Mouse (Mus musculus) embryonic stem cell, embryonic (primary cell): ENCODE measurements around the gene Agpat1.

Experiments used
- CTCF ChIA-PET, 4 experiments: fragments of 300-600 bp in 2 of 4; fragments of 350-600 bp in 2 of 4; sonication (Branson Sonifier 250); formaldehyde crosslinking; loops; one replicate each; lab custom pipeline; 2022; ENCODE audit warnings: inconsistent platforms in 2 of 4; lab: Charles Lee
- POLR2A ChIA-PET, 4 experiments: fragments of 300-600 bp in 2 of 4; fragments of 350-600 bp in 2 of 4; sonication (Branson Sonifier 250); formaldehyde crosslinking; loops; one replicate each; lab custom pipeline; 2022; ENCODE audit warnings: antibody characterized with exemption in 4 of 4, inconsistent platforms in 1 of 4; lab: Charles Lee

The Agpat1 gene

DNA sequence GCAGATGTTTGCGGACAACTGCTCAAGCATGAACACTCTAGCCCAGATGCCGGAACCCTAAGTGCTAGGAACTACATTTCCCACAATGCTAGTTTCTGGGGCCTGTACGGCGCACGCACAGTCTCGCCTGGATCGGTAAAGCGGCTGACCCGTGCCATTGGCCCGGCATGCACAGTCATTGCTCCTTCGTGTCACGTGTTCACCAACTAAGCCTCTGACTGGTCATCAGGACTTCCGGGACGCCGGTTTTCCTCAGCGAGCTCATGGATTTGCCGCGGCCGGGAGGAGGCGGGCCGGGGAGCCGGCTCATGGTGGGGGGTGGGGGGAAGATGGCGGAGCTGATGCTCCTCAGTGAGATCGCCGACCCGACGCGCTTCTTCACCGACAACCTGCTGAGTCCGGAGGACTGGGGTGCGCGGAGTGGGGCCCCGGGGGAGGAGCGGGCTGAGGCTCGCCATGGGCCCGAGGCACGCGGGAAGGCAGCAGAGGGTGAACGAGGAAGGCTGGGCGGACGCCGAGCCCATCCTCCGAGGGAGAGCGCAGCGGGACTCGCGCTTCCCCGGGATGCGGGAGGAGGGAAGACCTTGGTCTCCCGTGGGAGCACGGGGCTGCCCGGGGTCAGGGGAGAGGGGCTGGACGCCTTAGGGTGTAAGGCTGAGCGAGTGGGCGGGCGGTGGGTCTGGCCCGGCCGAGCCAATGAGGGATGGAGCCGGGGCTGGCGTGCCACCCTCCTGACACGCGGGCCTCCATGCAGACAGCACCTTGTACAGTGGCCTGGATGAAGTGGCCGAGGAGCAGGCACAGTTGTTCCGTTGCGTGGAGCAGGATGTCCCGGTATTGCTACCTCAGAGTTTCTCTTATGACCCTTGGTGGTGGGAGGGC is 43.1 kb downstream of the Agpat1 start, which contains the start of gene Atf6b:
TSS of gene Atf6b (plus strand) at position 241 of the 882 bp plus-strand sequence.
- POLR2A ChIA-PET = interaction anchor here (0.5 to 4.0 kb wide), 62 partner anchors 8 to 1175 kb away, joined by 3 to 24 read pairs (median 4); partner anchors contain the start of genes H2-DMa (in 2 of the 4), Pbx2 (in 2 of the 4), Prrt1 (in 2 of the 4) and Agpat1 (in 1 of the 4)
- CTCF ChIA-PET = interaction anchor here (0.6 to 1.4 kb wide), 24 partner anchors 13 to 522 kb away, joined by 3 to 12 read pairs (median 4); partner anchors contain the start of gene Gpsm3 (in 1 of the 4)

DNA sequence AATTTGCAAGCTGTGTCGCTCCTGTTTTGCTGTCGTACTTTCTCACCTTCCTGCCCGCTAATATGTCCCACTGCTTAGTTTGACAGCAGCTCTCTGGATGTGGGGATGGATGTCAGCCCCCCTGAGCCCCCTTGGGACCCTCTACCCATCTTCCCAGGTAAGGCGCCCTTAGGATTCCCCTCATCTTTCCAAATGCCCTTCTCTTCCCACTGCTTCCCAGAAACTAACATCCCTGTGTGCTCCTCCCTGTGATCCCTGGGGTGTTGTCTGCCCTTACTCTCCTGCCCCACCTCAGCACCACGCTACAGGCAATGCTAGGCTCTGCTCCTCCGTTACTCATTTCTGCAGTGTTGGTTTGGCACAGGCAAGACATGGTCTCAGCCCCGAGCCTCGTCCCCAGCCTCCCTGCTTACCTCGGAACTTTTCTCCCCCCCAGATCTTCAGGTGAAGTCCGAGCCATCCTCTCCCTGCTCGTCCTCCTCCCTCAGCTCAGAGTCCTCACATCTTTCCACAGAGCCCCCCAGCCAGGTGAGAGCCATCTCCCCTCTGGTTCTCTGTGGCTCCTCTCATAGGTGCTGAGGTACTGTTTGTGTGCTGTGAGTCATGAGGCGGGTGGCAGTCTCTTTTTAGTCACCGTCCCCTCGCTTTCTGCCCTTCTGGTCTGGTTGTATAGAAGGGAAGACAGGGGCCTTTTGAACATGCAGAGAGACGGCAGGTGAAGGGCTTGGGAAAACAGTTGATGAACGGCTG is 44.3 kb downstream of the Agpat1 start:
- POLR2A ChIA-PET = interaction anchor here in 3 of 4 experiments (1.3 to 4.0 kb wide), 14 partner anchors 10 to 529 kb away, joined by 3 to 24 read pairs (median 6); partner anchors contain the start of genes H2-DMa (in 2 of the 3), Agpat1 (in 1 of the 3), Gpsm3 (in 1 of the 3) and Pbx2 (in 1 of the 3)
- CTCF ChIA-PET = interaction anchor here in 1 of 4 experiments (0.6 kb wide), 1 partner anchor 546 kb away, joined by 3 read pairs; the partner anchor contains the start of gene Ltb

DNA sequence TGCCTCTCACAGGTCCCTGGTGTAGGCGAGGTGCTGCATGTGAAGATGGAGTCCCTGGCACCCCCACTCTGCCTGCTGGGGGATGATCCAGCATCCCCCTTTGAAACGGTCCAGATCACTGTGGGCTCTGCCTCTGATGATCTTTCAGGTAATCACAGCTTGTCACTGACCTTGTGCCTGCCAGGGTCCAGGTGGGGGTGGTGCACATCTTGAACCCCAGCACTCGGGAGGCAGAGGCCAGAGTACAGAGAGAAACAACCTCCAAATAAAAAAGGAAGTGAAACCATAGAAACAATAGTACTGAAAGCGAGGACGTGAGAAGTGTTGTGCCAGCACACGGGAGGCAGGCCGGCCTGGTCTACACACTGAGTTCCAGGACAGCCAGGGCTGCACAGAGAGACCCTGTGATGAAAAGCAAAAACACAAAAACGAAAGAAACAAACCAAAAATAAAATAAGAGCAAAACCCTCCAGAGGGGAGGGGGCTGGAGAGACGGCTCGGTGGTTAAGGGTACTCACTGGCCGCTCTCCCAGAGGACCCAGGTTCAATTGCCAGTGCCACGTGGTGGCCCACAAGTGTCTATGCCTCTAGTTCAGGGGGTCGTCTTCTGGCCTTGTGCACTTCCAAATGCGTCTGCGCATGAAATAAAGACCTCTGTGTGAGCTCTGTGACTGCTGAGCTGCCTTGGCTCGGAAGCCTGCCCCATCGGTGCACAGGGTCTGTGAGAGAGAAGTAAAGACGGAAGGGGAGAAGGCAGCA is 45.2 kb downstream of the Agpat1 start:
- POLR2A ChIA-PET = interaction anchor here in 2 of 4 experiments (1.4 to 3.1 kb wide), 4 partner anchors 8 to 17 kb away, joined by 3 to 24 read pairs (median 4); no protein-coding TSS in a partner anchor
- CTCF ChIA-PET = interaction anchor here in 1 of 4 experiments (2.7 kb wide), 1 partner anchor 11 kb away, joined by 10 read pairs; no protein-coding TSS in a partner anchor

GRCm38 (mm10) chr17:34650781-34651180 is 46.7 kb downstream of the Agpat1 start:
- CTCF ChIA-PET = interaction anchor here in 3 of 4 experiments (0.7 to 2.7 kb wide), 5 partner anchors 10 to 79 kb away, joined by 3 to 10 read pairs (median 6); no protein-coding TSS in a partner anchor
- POLR2A ChIA-PET = interaction anchor here in 3 of 4 experiments (0.6 to 2.3 kb wide), 10 partner anchors 9 to 836 kb away, joined by 3 to 7 read pairs (median 4); partner anchors contain the start of gene Agpat1 (in 1 of the 3)

DNA sequence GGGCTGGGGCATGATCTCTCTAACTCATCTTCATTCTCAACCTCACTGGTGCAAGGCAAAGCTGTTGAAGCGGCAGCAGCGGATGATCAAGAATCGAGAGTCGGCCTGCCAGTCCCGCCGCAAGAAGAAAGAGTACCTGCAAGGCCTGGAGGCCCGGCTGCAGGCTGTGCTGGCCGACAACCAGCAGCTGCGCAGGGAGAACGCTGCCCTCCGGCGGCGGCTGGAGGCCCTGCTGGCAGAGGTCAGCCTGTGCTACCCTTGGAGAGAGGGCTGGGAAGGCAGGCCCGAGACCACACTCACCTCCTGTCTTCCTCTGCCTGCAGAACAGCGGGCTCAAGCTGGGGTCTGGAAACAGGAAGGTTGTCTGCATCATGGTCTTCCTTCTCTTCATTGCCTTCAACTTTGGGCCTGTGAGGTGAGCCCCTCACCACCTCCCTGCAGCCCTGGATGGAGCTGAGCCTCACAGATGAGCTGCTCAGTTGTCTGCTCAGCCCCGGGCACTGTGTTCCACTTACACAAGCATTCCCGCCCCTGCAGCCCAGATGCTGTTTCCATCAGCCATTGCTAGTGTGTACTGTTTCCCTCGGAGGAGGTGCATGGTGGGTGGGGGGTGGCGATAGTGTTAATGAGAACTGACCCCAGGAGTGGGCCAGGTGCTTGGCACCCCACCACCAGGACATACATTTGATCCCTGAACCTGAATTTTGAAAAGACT is 47.6 kb downstream of the Agpat1 start:
- CTCF ChIA-PET = interaction anchor here (0.5 to 2.7 kb wide), 9 partner anchors 9 to 517 kb away, joined by 3 to 10 read pairs (median 4); no protein-coding TSS in a partner anchor
- POLR2A ChIA-PET = interaction anchor here in 3 of 4 experiments (0.6 to 2.3 kb wide), 7 partner anchors 8 to 934 kb away, joined by 3 to 7 read pairs (median 3); partner anchors contain the start of gene Agpat1 (in 1 of the 3)

DNA sequence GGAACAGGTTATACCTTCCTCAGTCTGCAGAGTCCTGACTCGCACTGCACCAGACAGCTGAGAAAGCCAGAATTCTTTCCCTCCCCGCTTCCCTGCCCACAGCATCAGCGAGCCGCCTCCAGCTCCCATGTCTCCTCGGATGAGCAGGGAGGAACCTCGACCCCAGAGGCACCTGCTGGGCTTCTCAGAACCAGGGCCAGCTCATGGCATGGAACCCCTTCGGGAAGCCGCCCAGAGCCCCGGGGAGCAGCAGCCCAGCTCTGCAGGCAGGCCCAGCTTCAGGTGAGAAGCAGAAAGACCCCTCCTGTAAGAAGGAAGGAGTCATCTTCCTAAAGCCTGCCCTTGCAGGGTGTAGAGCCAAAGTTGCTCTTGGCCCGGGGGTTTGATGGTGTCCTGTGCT is 48.5 kb downstream of the Agpat1 start:
- CTCF ChIA-PET = interaction anchor here in 3 of 4 experiments (0.5 to 2.1 kb wide), 8 partner anchors 8 to 347 kb away, joined by 3 to 8 read pairs (median 4); partner anchors contain the start of gene Fkbpl (in 1 of the 3)
- POLR2A ChIA-PET = interaction anchor here in 2 of 4 experiments (0.6 to 1.8 kb wide), 3 partner anchors 20 to 933 kb away, joined by 3 to 6 read pairs (median 3); partner anchors contain the start of gene Prrt1 (in 1 of the 2)

DNA sequence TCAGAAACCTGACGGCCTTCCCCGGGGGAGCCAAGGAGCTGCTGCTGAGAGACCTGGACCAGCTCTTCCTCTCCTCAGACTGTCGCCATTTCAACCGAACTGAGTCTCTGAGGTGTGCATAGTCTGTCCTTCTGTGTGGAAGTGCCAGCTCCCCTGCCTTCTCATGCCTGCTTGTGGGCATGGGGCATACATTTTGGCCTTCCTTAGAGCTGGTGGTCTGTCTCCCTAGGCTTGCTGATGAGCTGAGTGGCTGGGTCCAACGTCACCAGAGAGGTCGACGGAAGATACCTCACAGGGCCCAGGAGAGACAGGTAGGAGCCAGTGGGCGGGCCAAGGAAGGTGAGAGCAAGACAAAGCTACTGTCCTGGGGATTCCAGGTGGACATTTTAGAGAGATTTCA is 48.9 kb downstream of the Agpat1 start:
- POLR2A ChIA-PET = interaction anchor here in 2 of 4 experiments (0.5 to 1.8 kb wide), 3 partner anchors 20 to 381 kb away, joined by 3 to 6 read pairs (median 3); partner anchors contain the start of gene Prrt1 (in 1 of the 2)
- CTCF ChIA-PET = interaction anchor here (0.5 to 2.1 kb wide), 17 partner anchors 8 to 478 kb away, joined by 3 to 8 read pairs (median 3); partner anchors contain the start of gene Fkbpl (in 2 of the 4)

GRCm38 (mm10) chr17:34653746-34654285 is 49.8 kb downstream of the Agpat1 start:
- POLR2A ChIA-PET = interaction anchor here in 2 of 4 experiments (0.5 to 1.8 kb wide), 3 partner anchors 21 to 382 kb away, joined by 3 to 6 read pairs (median 4); partner anchors contain the start of genes Agpat1 (in 1 of the 2) and Rnf5 (in 1 of the 2)
- CTCF ChIA-PET = interaction anchor here in 3 of 4 experiments (0.6 to 2.1 kb wide), 13 partner anchors 9 to 346 kb away, joined by 3 to 8 read pairs (median 3); partner anchors contain the start of gene Fkbpl (in 2 of the 3)

GRCm38 (mm10) chr17:34654392-34654791 is 50.3 kb downstream of the Agpat1 start:
- CTCF ChIA-PET = interaction anchor here in 2 of 4 experiments (1.4 to 2.1 kb wide), 3 partner anchors 10 to 258 kb away, joined by 3 to 8 read pairs (median 3); partner anchors contain the start of gene Fkbpl (in 1 of the 2)
- POLR2A ChIA-PET = interaction anchor here in 1 of 4 experiments (0.6 kb wide), 1 partner anchor 51 kb away, joined by 4 read pairs; the partner anchor contains the start of genes Agpat1 and Rnf5

DNA sequence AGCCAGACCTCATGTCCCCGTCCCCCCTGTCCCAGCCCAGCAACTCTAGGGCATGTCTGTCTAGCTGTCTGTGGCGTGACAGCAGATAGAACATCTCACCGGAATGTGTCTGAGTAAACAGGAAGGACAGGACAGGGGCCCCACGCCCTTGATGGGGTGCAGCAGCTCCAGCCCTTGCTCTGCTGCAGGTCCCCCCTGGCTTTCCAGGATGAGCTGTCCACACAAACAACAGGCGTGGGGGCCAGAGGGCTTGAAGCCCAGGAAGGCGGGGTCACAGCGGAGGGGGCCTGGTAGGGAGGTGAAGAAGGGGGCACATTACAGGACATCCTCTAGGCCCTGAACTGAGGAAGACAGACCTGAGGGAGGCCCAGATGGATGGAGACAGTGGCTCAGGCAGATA is 51.1 kb downstream of the Agpat1 start:
- ChIA-PET POLR2A (interaction anchor here in 3 of 4 experiments (0.9 to 1.7 kb wide), 4 partner anchors 8 to 10 kb away, joined by 3 to 11 read pairs (median 4); partner anchors contain the start of gene Atf6b (in 3 of the 3)), CTCF (interaction anchor here in 1 of 4 experiments (1.0 kb wide), 1 partner anchor 10 kb away, joined by 3 read pairs; the partner anchor contains the start of gene Fkbpl)

DNA sequence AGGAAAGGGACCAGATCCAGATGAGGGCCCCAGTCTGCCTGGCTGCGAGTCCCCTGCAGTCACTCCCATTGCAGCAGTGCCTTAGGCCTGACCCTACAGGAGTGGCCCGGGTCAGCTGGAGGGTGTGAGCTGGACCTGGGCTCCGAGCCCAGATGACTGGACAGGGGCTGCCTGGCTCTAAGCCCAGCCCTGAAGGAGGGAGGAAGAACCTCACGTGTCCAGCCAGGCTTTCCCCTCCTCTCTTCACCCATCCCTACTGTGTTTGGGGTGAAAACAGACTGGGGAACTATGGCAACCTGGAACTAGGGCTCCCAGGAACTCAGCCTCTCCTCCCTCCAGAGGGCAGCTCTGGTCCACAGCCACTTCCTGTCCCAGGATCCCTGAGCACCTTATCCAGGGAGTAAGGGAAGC is 51.5 kb downstream of the Agpat1 start:
- CTCF ChIA-PET = interaction anchor here in 1 of 4 experiments (1.0 kb wide), 1 partner anchor 11 kb away, joined by 3 read pairs; the partner anchor contains the start of gene Fkbpl
- POLR2A ChIA-PET = interaction anchor here in 3 of 4 experiments (0.6 to 1.7 kb wide), 5 partner anchors 8 to 25 kb away, joined by 3 to 11 read pairs (median 4); partner anchors contain the start of gene Atf6b (in 3 of the 3)

DNA sequence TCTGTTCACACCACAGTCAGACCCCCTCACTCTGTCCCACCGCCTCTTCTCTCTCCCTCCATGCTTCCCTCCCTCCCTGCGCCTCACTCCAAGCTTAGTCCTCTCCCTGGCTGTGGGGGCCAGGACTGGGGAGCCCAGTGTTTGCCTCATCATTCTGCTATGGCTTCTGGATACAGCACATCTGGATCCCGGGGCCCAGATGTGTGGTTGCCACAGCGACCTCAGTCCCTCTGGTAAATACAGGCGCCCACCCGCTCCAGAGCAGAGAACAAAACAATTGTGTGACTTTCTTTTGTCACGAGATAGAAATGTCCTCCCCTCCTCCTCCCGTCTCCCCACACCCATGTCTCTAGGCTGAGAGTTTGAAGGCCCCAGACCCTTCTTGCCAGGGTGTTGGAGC is 52.6 kb downstream of the Agpat1 start:
- CTCF ChIA-PET = interaction anchor here in 1 of 4 experiments (0.5 to 0.6 kb wide), 2 partner anchors 229 to 599 kb away, joined by 3 read pairs; no protein-coding TSS in a partner anchor

GRCm38 (mm10) chr17:34657271-34657670 is 53.2 kb downstream of the Agpat1 start:
- ChIA-PET CTCF (interaction anchor here in 1 of 4 experiments (0.5 to 0.6 kb wide), 2 partner anchors 230 to 600 kb away, joined by 3 read pairs; no protein-coding TSS in a partner anchor), POLR2A (interaction anchor here in 2 of 4 experiments (0.7 to 1.1 kb wide), 3 partner anchors 10 to 322 kb away, joined by 3 to 4 read pairs (median 4); partner anchors contain the start of gene Atf6b (in 1 of the 2))

More for the DNA sequence above, 52.6 kb downstream of the Agpat1 start:
- POLR2A ChIA-PET = interaction anchor here in 3 of 4 experiments (0.5 to 1.7 kb wide), 3 partner anchors 10 to 11 kb away, joined by 3 to 11 read pairs (median 4); partner anchors contain the start of gene Atf6b (in 2 of the 3)

DNA sequence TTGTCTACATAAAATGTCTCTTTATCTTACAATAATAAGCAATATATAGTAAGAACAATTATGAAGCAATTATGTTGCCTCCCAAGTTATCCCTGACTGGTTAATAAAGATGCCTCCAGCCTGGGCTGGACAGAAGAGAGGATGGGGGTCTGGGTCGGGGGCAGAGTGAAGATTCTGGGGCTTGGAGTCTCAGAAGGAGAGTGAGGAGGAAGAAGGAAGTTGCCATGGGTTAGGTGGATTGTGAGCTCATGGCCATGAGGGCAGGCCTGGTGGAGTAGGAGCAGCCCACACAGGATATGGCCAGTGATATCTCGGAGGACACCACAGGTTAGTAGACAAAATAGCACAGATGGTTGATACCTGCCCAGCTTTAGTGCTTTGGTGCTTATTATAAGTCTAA is 54.1 kb downstream of the Agpat1 start:
- ChIA-PET CTCF (no interaction called here), POLR2A (no interaction called here)

DNA sequence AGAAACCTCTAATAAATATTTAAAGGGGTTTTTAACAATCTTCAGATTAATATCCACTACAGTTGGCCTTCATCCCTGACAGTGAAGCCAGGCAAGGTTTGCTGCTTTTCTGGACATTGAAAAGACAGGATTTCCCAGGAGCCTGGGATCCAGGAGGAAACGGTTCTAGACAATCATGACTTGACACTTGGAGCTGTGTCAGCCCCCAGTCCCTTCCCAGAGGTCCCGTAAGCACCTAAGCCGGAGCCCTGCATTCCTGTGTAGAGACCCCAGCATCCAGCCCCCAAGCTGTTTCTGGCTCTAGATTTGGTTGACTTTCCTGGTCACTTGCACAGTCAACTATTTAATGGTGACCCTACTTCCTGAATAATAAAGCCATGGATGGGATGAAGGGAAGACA is 54.5 kb downstream of the Agpat1 start:
- ChIA-PET CTCF (no interaction called here), POLR2A (no interaction called here)
